20 mouse cellular contexts compared by ENCODE assay signal in genomic region chr16:52597181-52597580, GRCm38 (mm10).
DNase-seq lines count a peak whose midpoint lies in the region; ATAC-seq and TF ChIP-seq lines count a peak whose summit lies in the region.
"Had no signal": no experiment of that assay in that cellular context is flagged by ENCODE, and none has a peak within 500 bp of the region (broad histone marks: within the 10 kb centered on the region; RNA-seq: fewer than 3 reads in every experiment).

No protein-coding gene starts in this region.

- H3K27me3 ChIP-seq in hindbrain, embryonic 14.5 days (ENCODE audit: control insufficient read depth, insufficient read depth, low read length) = no peaks in the 10 kb centered on the region
- H3K27me3 ChIP-seq in hindbrain, embryonic 13.5 days = no peaks in the 10 kb centered on the region
- no peaks in the 10 kb centered on the region for H3K27me3 ChIP-seq in neural tube, embryonic 15.5 days (replicated peaks)
- H3K27me3 ChIP-seq: CH12.LX; embryonic facial prominence, embryonic 13.5 days had no signal

- no peaks in the 10 kb centered on the region for H3K4me1 ChIP-seq in hindbrain, embryonic 14.5 days (replicated peaks; ENCODE audit: control insufficient read depth, insufficient read depth, low read length)
- H3K4me1 ChIP-seq in hindbrain, embryonic 13.5 days (replicated peaks) = no peaks in the 10 kb centered on the region
- peaks cover 4% of the 10 kb centered on the region; the same call in 1 of the 2 replicates for H3K4me1 ChIP-seq in neural tube, embryonic 15.5 days
- H3K4me1 ChIP-seq: heart, embryonic 10.5 days had no signal

- no peaks in the 10 kb centered on the region for H3K36me3 ChIP-seq in hindbrain, embryonic 14.5 days (replicated peaks; ENCODE audit: control insufficient read depth, insufficient read depth)
- H3K36me3 ChIP-seq in hindbrain, embryonic 13.5 days = no peaks in the 10 kb centered on the region
- H3K36me3 ChIP-seq in neural tube, embryonic 15.5 days = no peaks in the 10 kb centered on the region
- H3K36me3 ChIP-seq: embryonic facial prominence, embryonic 13.5 days; forebrain, embryonic 12.5 days; heart, embryonic 10.5 days had no signal

- intact Hi-C loops in left cerebral cortex, postnatal 4 days (cut with DNase I) = no loop called here
- intact Hi-C loops in left cerebral cortex, adult 2 months (cut with DNase I) = no loop called here

- H3K4me2 ChIP-seq in hindbrain, embryonic 14.5 days (replicated peaks) = no peak overlapping the region
- no peak overlapping the region for H3K4me2 ChIP-seq in hindbrain, embryonic 13.5 days
- H3K4me2 ChIP-seq in neural tube, embryonic 15.5 days = no peak overlapping the region
- H3K4me2 ChIP-seq: embryonic facial prominence, embryonic 13.5 days; forebrain, embryonic 12.5 days had no signal

- 73% methylated on average over 7 of the region's 7 CpGs for WGBS in hindbrain, embryonic 14.5 days
- 61% methylated on average over 7 of the region's 7 CpGs for WGBS in hindbrain, embryonic 13.5 days
- WGBS in neural tube, embryonic 15.5 days = 65% methylated on average over 7 of the region's 7 CpGs

- no peak overlapping the region for H3K4me3 ChIP-seq in hindbrain, embryonic 14.5 days (replicated peaks; ENCODE audit: low read length)
- no peak overlapping the region for H3K4me3 ChIP-seq in hindbrain, embryonic 13.5 days
- no peak overlapping the region for H3K4me3 ChIP-seq in left cerebral cortex, adult 2 months
- H3K4me3 ChIP-seq in neural tube, embryonic 15.5 days (replicated peaks) = no peak overlapping the region
- H3K4me3 ChIP-seq: embryonic facial prominence, embryonic 13.5 days; forebrain, embryonic 12.5 days; heart, embryonic 10.5 days had no signal

- no peak overlapping the region for H3K27ac ChIP-seq in hindbrain, embryonic 14.5 days
- no peak overlapping the region for H3K27ac ChIP-seq in hindbrain, embryonic 13.5 days
- H3K27ac ChIP-seq in left cerebral cortex, adult 2 months = no peak overlapping the region
- no peak overlapping the region for H3K27ac ChIP-seq in neural tube, embryonic 15.5 days (replicated peaks)
- H3K27ac ChIP-seq: embryonic facial prominence, embryonic 13.5 days; forebrain, embryonic 12.5 days; heart, embryonic 10.5 days had no signal

- DNase-seq in hindbrain, embryonic 14.5 days (ENCODE audit: low spot score) = no peak
- peak; percentile 8 for DNase-seq in left cerebral cortex, postnatal 4 days
- no peak for DNase-seq in left cerebral cortex, adult 2 months (ENCODE audit: extremely low spot score in 1 of 2, low spot score in 2 of 2)
- DNase-seq in brain, embryonic 14.5 days (ENCODE audit: low read depth) = peak; percentile 38
- DNase-seq: adrenal gland, postnatal 14 days; cerebellum, postnatal 36 days; gastrocnemius, postnatal 10 days; heart, adult 18-20 months; heart, postnatal 10 days; heart, postnatal 4 days had no signal

- TF ChIP-seq CTCF in left cerebral cortex, adult 2 months (IDR thresholded peaks at IDR 0.05) = no peak
- no peak for TF ChIP-seq CTCF in brain, embryonic 14.5 days (IDR thresholded peaks at IDR 0.05; ENCODE audit: borderline replicate concordance, extremely low read depth, insufficient read depth, insufficient read length)

- H3K9me3 ChIP-seq in hindbrain, embryonic 14.5 days (ENCODE audit: control insufficient read depth, low read length) = no peaks in the 10 kb centered on the region
- H3K9me3 ChIP-seq in hindbrain, embryonic 13.5 days = no peaks in the 10 kb centered on the region
- no peaks in the 10 kb centered on the region for H3K9me3 ChIP-seq in neural tube, embryonic 15.5 days (replicated peaks)
- H3K9me3 ChIP-seq: embryonic facial prominence, embryonic 13.5 days; forebrain, embryonic 12.5 days; heart, embryonic 10.5 days had no signal

- no peak overlapping the region for H3K9ac ChIP-seq in hindbrain, embryonic 14.5 days
- no peak overlapping the region for H3K9ac ChIP-seq in hindbrain, embryonic 13.5 days
- H3K9ac ChIP-seq in neural tube, embryonic 15.5 days (replicated peaks) = no peak overlapping the region
- H3K9ac ChIP-seq: embryonic facial prominence, embryonic 13.5 days; forebrain, embryonic 12.5 days had no signal

- TF ChIP-seq POLR2A in brain, embryonic 14.5 days (IDR thresholded peaks at IDR 0.05; ENCODE audit: borderline replicate concordance, extremely low read depth, insufficient read depth, insufficient read length, poor library complexity, severe bottlenecking) = no peak

- ATAC-seq in hindbrain, embryonic 14.5 days (ENCODE audit: low FRiP score) = 0 out of 2 replicates have a peak, but pooled peaks have one; percentile 18
- no peak for ATAC-seq in hindbrain, embryonic 13.5 days (ENCODE audit: low FRiP score)
- ATAC-seq in neural tube, embryonic 15.5 days (ENCODE audit: low FRiP score) = peak; percentile 71
- ATAC-seq: activated CD4-positive, CD25-positive, alpha-beta regulatory T cell, adult 4 months; forebrain, embryonic 16.5 days; inflammation-experienced regulatory T-cells, adult 6 months; Patski had no signal

Comparison
In these comparisons a context has a peak if more than half of its experiments do, and no peak if none do; other contexts are left out.
1. DNase-seq: peak in left cerebral cortex, postnatal 4 days (single experiment) and brain, embryonic 14.5 days (single experiment); none in hindbrain, embryonic 14.5 days (single experiment) and left cerebral cortex, adult 2 months (0 of 2).